Mouse (Mus musculus): Measurements from ENCODE around the gene Tex50. TPM values are rescaled to one million over a fixed set of nuclear protein-coding genes. Genes with fewer than 3 reads are reported as not detected.
"Not testable (repeated sequence)": the region's sequence is repeated elsewhere in the genome, so short reads cannot be mapped to it uniquely, and the experiment has no call there.

Gene Tex50
- not detected in 2 replicates for polyA plus RNA-seq (2012; rRNA removed)

- H3K36me3 ChIP-seq (ENCODE audit: control insufficient read depth, insufficient read depth, low read length): no peaks in the 10 kb centered on the region
- H3K27ac ChIP-seq (ENCODE audit: insufficient read depth, low read depth, low read length): no peak within 1 kb of the TSS
- no peaks in the 10 kb centered on the region for H3K4me1 ChIP-seq (ENCODE audit: control insufficient read depth, insufficient read depth, insufficient read length, low read length)
- H3K27me3 ChIP-seq (ENCODE audit: control insufficient read depth, insufficient read depth, low read length): no peaks in the 10 kb centered on the region
- 76% methylated on average over 3 of the region's 3 CpGs for WGBS
- H3K4me3 ChIP-seq (ENCODE audit: low read depth, low read length): no peak within 1 kb of the TSS
- no peak for TF ChIP-seq POLR2A (IDR thresholded peaks at IDR 0.05; ENCODE audit: low read depth, low read length)
Measured at GRCm38 (mm10) chr1:161159214-161159613, at the start of gene Tex50. TSS of gene Tex50 (minus strand) at chr1:161159314.

- 62% methylated on average over 5 of the region's 5 CpGs for WGBS
- no peak overlapping the region for H3K27ac ChIP-seq (ENCODE audit: insufficient read depth, low read depth, low read length)
- no peaks in the 10 kb centered on the region for H3K36me3 ChIP-seq (ENCODE audit: control insufficient read depth, insufficient read depth, low read length)
- no peaks in the 10 kb centered on the region for H3K4me1 ChIP-seq (ENCODE audit: control insufficient read depth, insufficient read depth, insufficient read length, low read length)
- no peak overlapping the region for H3K4me3 ChIP-seq (ENCODE audit: low read depth, low read length)
- no peaks in the 10 kb centered on the region for H3K27me3 ChIP-seq (ENCODE audit: control insufficient read depth, insufficient read depth, low read length)
- TF ChIP-seq POLR2A (IDR thresholded peaks at IDR 0.05; ENCODE audit: low read depth, low read length): no peak
- TF ChIP-seq CTCF (IDR thresholded peaks at IDR 0.05; ENCODE audit: extremely low read depth, insufficient read length, insufficient replicate concordance, low read depth, low read length): no peak
Measured at GRCm38 (mm10) chr1:161199856-161200255, 40.7 kb upstream of the Tex50 start.

GRCm38 (mm10) chr1:161196364-161196763, 37.2 kb upstream of the Tex50 start:
- H3K27me3 ChIP-seq (ENCODE audit: control insufficient read depth, insufficient read depth, low read length); H3K4me1 ChIP-seq (ENCODE audit: control insufficient read depth, insufficient read depth, insufficient read length, low read length); H3K36me3 ChIP-seq (ENCODE audit: control insufficient read depth, insufficient read depth, low read length); H3K27ac ChIP-seq (ENCODE audit: insufficient read depth, low read depth, low read length): not testable (repeated sequence)
- WGBS: 38% methylated on average over 11 of the region's 11 CpGs
- H3K4me3 ChIP-seq (ENCODE audit: low read depth, low read length): peak overlapping the region; percentile 3; the same call in 1 of the 2 replicates

GRCm38 (mm10) chr1:161195541-161196351, 36.6 kb upstream of the Tex50 start:
- no peaks in the 10 kb centered on the region; the same call in 1 of the 2 replicates for H3K27me3 ChIP-seq (ENCODE audit: control insufficient read depth, insufficient read depth, low read length)
- H3K4me3 ChIP-seq (ENCODE audit: low read depth, low read length): peak overlapping the region; percentile 3; the same call in 1 of the 2 replicates
- no peak overlapping the region for H3K27ac ChIP-seq (ENCODE audit: insufficient read depth, low read depth, low read length)
- TF ChIP-seq POLR2A (IDR thresholded peaks at IDR 0.05; ENCODE audit: low read depth, low read length) (no peak), CTCF (IDR thresholded peaks at IDR 0.05; ENCODE audit: extremely low read depth, insufficient read length, insufficient replicate concordance, low read depth, low read length) (no peak)
- H3K4me1 ChIP-seq (ENCODE audit: control insufficient read depth, insufficient read depth, insufficient read length, low read length): no peaks in the 10 kb centered on the region
- no peaks in the 10 kb centered on the region for H3K36me3 ChIP-seq (ENCODE audit: control insufficient read depth, insufficient read depth, low read length)
- WGBS: under 1% methylated on average over 16 of the region's 16 CpGs

GRCm38 (mm10) chr1:161190253-161190910, 31.3 kb upstream of the Tex50 start:
- H3K36me3 ChIP-seq (ENCODE audit: control insufficient read depth, insufficient read depth, low read length): no peaks in the 10 kb centered on the region
- WGBS: 67% methylated on average over 9 of the region's 9 CpGs

GRCm38 (mm10) chr1:161185431-161185830, 26.3 kb upstream of the Tex50 start:
- H3K4me3 ChIP-seq (ENCODE audit: low read depth, low read length): no peak overlapping the region
- H3K27me3 ChIP-seq (ENCODE audit: control insufficient read depth, insufficient read depth, low read length): no peaks in the 10 kb centered on the region
- no peaks in the 10 kb centered on the region; the same call in 1 of the 2 replicates for H3K4me1 ChIP-seq (ENCODE audit: control insufficient read depth, insufficient read depth, insufficient read length, low read length)
- WGBS: 86% methylated on average over 3 of the region's 3 CpGs
- no peak for TF ChIP-seq POLR2A (IDR thresholded peaks at IDR 0.05; ENCODE audit: low read depth, low read length)
- no peak overlapping the region for H3K27ac ChIP-seq (ENCODE audit: insufficient read depth, low read depth, low read length)
- H3K36me3 ChIP-seq (ENCODE audit: control insufficient read depth, insufficient read depth, low read length): no peaks in the 10 kb centered on the region

More at GRCm38 (mm10) chr1:161190253-161190910, 31.3 kb upstream of the Tex50 start:
- Histone ChIP-seq H3K27me3 (ENCODE audit: control insufficient read depth, insufficient read depth, low read length) (no peaks in the 10 kb centered on the region; the same call in 1 of the 2 replicates), H3K27ac (ENCODE audit: insufficient read depth, low read depth, low read length) (no peak overlapping the region), H3K4me3 (ENCODE audit: low read depth, low read length) (no peak overlapping the region), H3K4me1 (ENCODE audit: control insufficient read depth, insufficient read depth, insufficient read length, low read length) (no peaks in the 10 kb centered on the region)
- TF ChIP-seq POLR2A (IDR thresholded peaks at IDR 0.05; ENCODE audit: low read depth, low read length): no peak
- no peak for TF ChIP-seq CTCF (IDR thresholded peaks at IDR 0.05; ENCODE audit: extremely low read depth, insufficient read length, insufficient replicate concordance, low read depth, low read length)

GRCm38 (mm10) chr1:161183677-161184076, 24.6 kb upstream of the Tex50 start:
- no peak for TF ChIP-seq POLR2A (IDR thresholded peaks at IDR 0.05; ENCODE audit: low read depth, low read length)
- H3K4me1 ChIP-seq (ENCODE audit: control insufficient read depth, insufficient read depth, insufficient read length, low read length): no peaks in the 10 kb centered on the region; the same call in 1 of the 2 replicates
- WGBS: 37% methylated on average over 9 of the region's 9 CpGs
- no peaks in the 10 kb centered on the region for H3K36me3 ChIP-seq (ENCODE audit: control insufficient read depth, insufficient read depth, low read length)
- no peaks in the 10 kb centered on the region for H3K27me3 ChIP-seq (ENCODE audit: control insufficient read depth, insufficient read depth, low read length)
- peak overlapping the region; percentile 7; the same call in 1 of the 2 replicates for H3K4me3 ChIP-seq (ENCODE audit: low read depth, low read length)
- H3K27ac ChIP-seq (ENCODE audit: insufficient read depth, low read depth, low read length): no peak overlapping the region

Data from small intestine, adult 2 months (tissue).